Comparison of ENCODE assay signal across 13 mouse cellular contexts in the genomic region with DNA sequence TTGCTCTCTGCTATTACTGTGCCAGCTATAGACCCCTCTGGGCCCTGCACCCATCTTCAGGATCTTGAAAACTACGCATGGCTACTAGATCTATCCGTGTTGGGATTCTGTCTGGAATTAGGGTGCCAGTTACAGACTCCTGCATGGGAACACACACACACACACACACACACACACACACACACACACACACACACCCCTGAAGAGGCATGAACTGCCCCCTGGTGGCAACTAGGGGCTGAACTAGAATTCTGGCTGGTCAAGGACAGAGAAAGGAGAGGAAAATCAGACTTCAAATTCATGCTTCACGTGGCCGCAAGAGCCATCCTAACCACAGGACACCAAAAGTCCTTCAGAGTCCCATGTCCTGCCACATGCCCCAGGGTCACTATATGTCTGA. TPM values are rescaled to one million over a fixed set of nuclear protein-coding genes. Genes with fewer than 3 reads are reported as not detected.
DNase-seq lines count a peak whose midpoint lies in the region; ATAC-seq and TF ChIP-seq lines count a peak whose summit lies in the region.
"Had no signal": no experiment of that assay in that cellular context is flagged by ENCODE, and none has a peak within 500 bp of the region (broad histone marks: within the 10 kb centered on the region; RNA-seq: fewer than 3 reads in every experiment).

No protein-coding gene starts in this region.

- H3K4me3 ChIP-seq in forebrain, postnatal 0 days (ENCODE audit: low read depth, low read length) = no peak overlapping the region
- no peak overlapping the region for H3K4me3 ChIP-seq in forebrain, embryonic 12.5 days (replicated peaks)
- H3K4me3 ChIP-seq in liver, embryonic 14.5 days (ENCODE audit: insufficient read depth in 1 of 2, low read depth in 2 of 2, low read length in 2 of 2) = no peak overlapping the region
- H3K4me3 ChIP-seq: embryonic facial prominence, embryonic 15.5 days had no signal

- H3K9ac ChIP-seq in forebrain, postnatal 0 days = no peak overlapping the region
- H3K9ac ChIP-seq in forebrain, embryonic 12.5 days = no peak overlapping the region
- H3K9ac ChIP-seq in liver, embryonic 14.5 days (replicated peaks) = no peak overlapping the region
- H3K9ac ChIP-seq: embryonic facial prominence, embryonic 15.5 days had no signal

- WGBS in forebrain, postnatal 0 days = 72% methylated on average over 4 of the region's 4 CpGs
- 77% methylated on average over 4 of the region's 4 CpGs for WGBS in forebrain, embryonic 12.5 days
- WGBS in liver, embryonic 14.5 days (ENCODE audit: insufficient replicate concordance) = 55% methylated on average over 4 of the region's 4 CpGs

- TF ChIP-seq EP300 in liver, embryonic 14.5 days (IDR thresholded peaks at IDR 0.05; ENCODE audit: low read depth) = no peak

- TF ChIP-seq CTCF in forebrain, postnatal 0 days (IDR thresholded peaks at IDR 0.05; ENCODE audit: low read depth) = peak; percentile 69
- peak; percentile 62 for TF ChIP-seq CTCF in liver, embryonic 14.5 days (IDR thresholded peaks at IDR 0.05; ENCODE audit: low read depth)

- no peak for DNase-seq in forebrain, postnatal 0 days
- DNase-seq in liver, embryonic 14.5 days (ENCODE audit: low read depth in 3 of 3, low spot score in 3 of 3) = no peak
- DNase-seq in liver = no peak
- DNase-seq in NIH3T3 (ENCODE audit: low read depth) = peak; percentile 54
- DNase-seq in lung, postnatal 36 days = peak; percentile 75
- no peak for DNase-seq in urinary bladder, postnatal 25 days (ENCODE audit: low spot score)
- DNase-seq in spleen, adult 12 weeks (ENCODE audit: low spot score) = no peak
- DNase-seq: layer of hippocampus, adult 9-11 months had no signal

- H3K9me3 ChIP-seq in forebrain, postnatal 0 days (ENCODE audit: low read length) = no peaks in the 10 kb centered on the region
- no peaks in the 10 kb centered on the region for H3K9me3 ChIP-seq in forebrain, embryonic 12.5 days
- H3K9me3 ChIP-seq in liver, embryonic 14.5 days (ENCODE audit: control insufficient read depth, low read length) = no peaks in the 10 kb centered on the region
- H3K9me3 ChIP-seq: embryonic facial prominence, embryonic 15.5 days; G1E had no signal

- no peak overlapping the region for H3K4me2 ChIP-seq in forebrain, postnatal 0 days (ENCODE audit: low read depth)
- no peak overlapping the region for H3K4me2 ChIP-seq in forebrain, embryonic 12.5 days
- H3K4me2 ChIP-seq in liver, embryonic 14.5 days (ENCODE audit: low read depth) = no peak overlapping the region
- H3K4me2 ChIP-seq: embryonic facial prominence, embryonic 15.5 days; heart, embryonic 11.5 days had no signal

- H3K4me1 ChIP-seq in forebrain, postnatal 0 days (ENCODE audit: insufficient read depth) = peaks cover 6% of the 10 kb centered on the region; the same call in 1 of the 2 replicates
- peaks cover 8% of the 10 kb centered on the region; the same call in 1 of the 2 replicates for H3K4me1 ChIP-seq in forebrain, embryonic 12.5 days
- H3K4me1 ChIP-seq in liver, embryonic 14.5 days (replicated peaks; ENCODE audit: control insufficient read depth in 2 of 2, insufficient read depth in 2 of 2, low read length in 1 of 2) = peaks cover 5 to 7% of the 10 kb centered on the region in 2 experiments

- ATAC-seq in forebrain, postnatal 0 days = no peak
- ATAC-seq in forebrain, embryonic 12.5 days (ENCODE audit: low FRiP score) = no peak
- ATAC-seq in liver, embryonic 14.5 days (ENCODE audit: insufficient read depth) = no peak

- no peaks in the 10 kb centered on the region; the same call in 1 of the 2 replicates for H3K36me3 ChIP-seq in forebrain, postnatal 0 days (ENCODE audit: insufficient read depth)
- H3K36me3 ChIP-seq in forebrain, embryonic 12.5 days (replicated peaks) = no peaks in the 10 kb centered on the region
- H3K36me3 ChIP-seq in liver, embryonic 14.5 days (replicated peaks; ENCODE audit: control insufficient read depth, insufficient read depth, low read depth) = no peaks in the 10 kb centered on the region
- H3K36me3 ChIP-seq: embryonic facial prominence, embryonic 15.5 days; G1E had no signal

- no peaks in the 10 kb centered on the region for H3K27me3 ChIP-seq in forebrain, postnatal 0 days (ENCODE audit: insufficient read depth, low read length)
- peaks cover 11% of the 10 kb centered on the region for H3K27me3 ChIP-seq in forebrain, embryonic 12.5 days
- H3K27me3 ChIP-seq in liver, embryonic 14.5 days (ENCODE audit: control insufficient read depth, insufficient read depth, low read length) = no peaks in the 10 kb centered on the region
- H3K27me3 ChIP-seq: embryonic facial prominence, embryonic 15.5 days had no signal

- H3K27ac ChIP-seq in forebrain, postnatal 0 days (ENCODE audit: low read depth, low read length) = no peak overlapping the region
- H3K27ac ChIP-seq in forebrain, embryonic 12.5 days = no peak overlapping the region
- no peak overlapping the region for H3K27ac ChIP-seq in liver, embryonic 14.5 days
- H3K27ac ChIP-seq: embryonic facial prominence, embryonic 15.5 days; macrophage had no signal

RNA-seq across cellular contexts. Expression of a gene that starts 4.3 kb away (rescaled TPM):
- total RNA-seq in forebrain, postnatal 0 days (2014; rRNA removed) = 75.9 and 88.9 TPM in 2 replicates
- polyA plus RNA-seq in forebrain, postnatal 0 days (2015; fragmentation: Nextera tagmentation; extraction: Ambion mirVana) = 18.1 and 23.7 TPM in 2 replicates
- polyA plus RNA-seq in forebrain, embryonic 12.5 days (2016; fragmentation: Nextera tagmentation; extraction: Ambion mirVana) = 25.0 and 25.8 TPM in 2 replicates
- 5.9 and 6.6 TPM in 2 replicates for polyA plus RNA-seq in liver, embryonic 14.5 days (2012; rRNA removed)
- polyA plus RNA-seq in liver, embryonic 14.5 days (2014; fragmentation: Nextera tagmentation; extraction: Ambion mirVana) = 4.0 and 4.7 TPM in 2 replicates

RNA-seq across cellular contexts. Expression of a gene that starts 22.5 kb away (rescaled TPM):
- total RNA-seq in forebrain, postnatal 0 days (2014; rRNA removed) = 6.0 and 11.4 TPM in 2 replicates
- 7.9 and 9.1 TPM in 2 replicates for polyA plus RNA-seq in forebrain, postnatal 0 days (2015; fragmentation: Nextera tagmentation; extraction: Ambion mirVana)
- 43.1 and 45.3 TPM in 2 replicates for polyA plus RNA-seq in forebrain, embryonic 12.5 days (2016; fragmentation: Nextera tagmentation; extraction: Ambion mirVana)
- polyA plus RNA-seq in liver, embryonic 14.5 days (2012; rRNA removed) = 3.9 and 9.3 TPM in 2 replicates
- polyA plus RNA-seq in liver, embryonic 14.5 days (2014; fragmentation: Nextera tagmentation; extraction: Ambion mirVana) = 21.7 and 21.8 TPM in 2 replicates

RNA-seq across cellular contexts. Expression of a gene that starts 22.6 kb away (rescaled TPM):
- 0.05 and 0.15 TPM in 2 replicates for total RNA-seq in forebrain, postnatal 0 days (2014; rRNA removed)
- 0.13 and 0.48 TPM in 2 replicates for polyA plus RNA-seq in forebrain, postnatal 0 days (2015; fragmentation: Nextera tagmentation; extraction: Ambion mirVana)
- 0.62 and 0.80 TPM in 2 replicates for polyA plus RNA-seq in forebrain, embryonic 12.5 days (2016; fragmentation: Nextera tagmentation; extraction: Ambion mirVana)
- 0.24 and 0.32 TPM in 2 replicates for polyA plus RNA-seq in liver, embryonic 14.5 days (2012; rRNA removed)
- 0.42 and 0.57 TPM in 2 replicates for polyA plus RNA-seq in liver, embryonic 14.5 days (2014; fragmentation: Nextera tagmentation; extraction: Ambion mirVana)
- polyA plus RNA-seq: G1E, macrophage had no signal

Comparison
In these comparisons a context has a peak if more than half of its experiments do, and no peak if none do; other contexts are left out.
1. DNase-seq: peak in NIH3T3 (single experiment) and lung, postnatal 36 days (single experiment); none in forebrain, postnatal 0 days (single experiment), liver, embryonic 14.5 days (0 of 3), liver (single experiment), urinary bladder, postnatal 25 days (single experiment) and spleen, adult 12 weeks (single experiment).